Mouse (Mus musculus): ENCODE measurements at regions not wholly inside any gene's neighbourhood (a gene's known extent, or its start where the extent isn't known, plus 50 kb on each side); places are given as distances from the start of the nearest gene placed in this dataset.
"Not testable (repeated sequence)": the region's sequence is repeated elsewhere in the genome, so short reads cannot be mapped to it uniquely, and the experiment has no call there.

DNA sequence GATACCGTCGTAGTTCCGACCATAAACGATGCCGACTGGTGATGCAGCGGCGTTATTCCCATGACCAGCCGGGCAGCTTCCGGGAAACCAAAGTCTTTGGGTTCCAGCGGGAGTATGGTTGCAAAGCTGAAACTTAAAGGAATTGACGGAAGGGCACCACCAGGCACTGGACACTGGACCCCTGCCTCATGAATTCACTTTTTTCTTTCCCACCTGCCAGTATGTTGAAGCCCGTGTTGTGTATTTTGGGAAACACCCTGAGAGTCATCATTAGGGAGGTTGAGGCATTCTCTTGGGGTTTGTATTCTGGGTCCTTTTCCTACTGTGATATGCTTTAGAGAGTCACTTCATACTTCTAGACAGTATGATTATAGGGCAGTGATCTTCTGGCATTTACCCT is 197.9 kb downstream of the Samd9l start:
- DNase-seq (ENCODE audit: low spot score in 2 of 2), result not testable (repeated sequence)

DNA sequence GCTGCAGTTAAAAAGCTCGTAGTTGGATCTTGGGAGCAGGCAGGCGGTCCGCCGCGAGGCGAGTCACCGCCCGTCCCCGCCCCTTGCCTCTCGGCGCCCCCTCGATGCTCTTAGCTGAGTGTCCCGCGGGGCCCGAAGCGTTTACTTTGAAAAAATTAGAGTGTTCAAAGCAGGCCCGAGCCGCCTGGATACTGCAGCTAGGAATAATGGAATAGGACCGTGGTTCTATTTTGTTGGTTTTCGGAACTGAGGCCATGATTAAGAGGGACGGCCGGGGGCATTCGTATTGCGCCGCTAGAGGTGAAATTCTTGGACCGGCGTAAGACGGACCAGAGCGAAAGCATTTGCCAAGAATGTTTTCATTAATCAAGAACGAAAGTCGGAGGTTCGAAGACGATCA is 198.3 kb downstream of the Samd9l start:
- no peak for DNase-seq (ENCODE audit: low spot score in 2 of 2)

DNA sequence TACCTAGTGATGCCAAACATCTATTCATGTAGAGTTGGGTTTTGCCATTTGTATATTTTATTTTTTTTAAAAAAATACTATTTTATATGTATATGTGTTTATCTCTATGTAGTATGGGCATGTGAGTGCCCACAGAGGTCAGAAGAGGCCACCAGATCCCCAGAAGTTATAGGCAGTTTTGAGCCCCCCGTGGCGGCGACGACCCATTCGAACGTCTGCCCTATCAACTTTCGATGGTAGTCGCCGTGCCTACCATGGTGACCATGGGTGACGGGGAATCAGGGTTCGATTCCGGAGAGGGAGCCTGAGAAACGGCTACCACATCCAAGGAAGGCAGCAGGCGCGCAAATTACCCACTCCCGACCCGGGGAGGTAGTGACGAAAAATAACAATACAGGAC is 198.8 kb downstream of the Samd9l start:
- peak; percentile 80 to 89 for DNase-seq (ENCODE audit: low spot score in 2 of 2)

DNA sequence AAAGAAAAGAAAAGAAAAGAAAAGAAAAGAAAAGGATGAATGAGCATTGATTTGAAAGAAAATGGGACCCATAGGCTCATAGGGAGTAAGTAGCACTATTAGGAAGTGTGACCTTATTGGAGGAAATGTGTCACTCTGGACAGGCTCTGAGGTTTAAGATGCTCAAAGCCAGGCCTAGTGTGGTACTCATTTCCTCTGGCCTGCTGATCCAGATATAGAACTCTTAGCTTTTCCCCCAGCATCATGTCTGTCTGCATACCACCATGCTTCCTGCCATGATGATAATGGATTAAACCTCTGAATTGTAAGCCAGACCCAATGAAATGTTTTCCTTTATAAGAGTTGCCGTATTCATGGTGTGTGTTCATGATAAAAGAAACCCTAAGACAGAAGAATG is 206.9 kb downstream of the Samd9l start:
- DNase-seq (ENCODE audit: low spot score in 2 of 2), result not testable (repeated sequence)

DNA sequence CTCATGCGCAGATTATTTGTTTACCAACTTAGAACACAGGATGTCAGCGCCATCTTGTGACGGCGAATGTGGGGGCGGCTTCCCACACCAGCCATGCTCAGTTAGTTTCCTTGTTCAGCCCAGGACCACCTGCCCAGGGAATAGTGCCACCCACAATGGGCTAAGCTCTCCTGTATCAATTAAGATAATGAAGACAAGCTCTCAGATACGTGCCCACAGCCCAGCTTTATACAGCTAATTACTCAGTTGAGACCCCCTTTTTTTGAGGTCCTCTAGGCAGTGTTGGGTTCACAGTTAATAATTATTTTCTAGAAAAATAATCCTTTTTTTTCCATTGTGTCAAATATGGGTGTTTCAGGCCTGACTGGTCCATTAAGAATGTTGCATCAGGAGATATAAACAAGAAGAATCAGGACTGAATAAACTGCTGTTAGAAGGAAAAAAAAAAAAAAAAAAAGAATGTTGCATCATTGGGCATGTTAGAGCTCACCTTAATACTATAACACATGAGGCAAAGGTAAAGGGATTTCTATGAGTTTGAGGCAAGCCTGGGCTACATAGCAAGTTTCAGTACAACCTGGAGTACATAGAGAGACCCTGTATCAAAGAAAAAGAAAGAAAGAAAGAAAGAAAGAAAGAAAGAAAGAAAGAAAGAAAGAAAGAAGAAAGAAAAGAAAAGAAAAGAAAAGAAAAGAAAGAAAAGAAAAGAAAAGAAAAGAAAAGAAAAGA is 207.5 kb downstream of the Samd9l start:
- not testable (repeated sequence) for DNase-seq (ENCODE audit: low spot score in 2 of 2)

DNA sequence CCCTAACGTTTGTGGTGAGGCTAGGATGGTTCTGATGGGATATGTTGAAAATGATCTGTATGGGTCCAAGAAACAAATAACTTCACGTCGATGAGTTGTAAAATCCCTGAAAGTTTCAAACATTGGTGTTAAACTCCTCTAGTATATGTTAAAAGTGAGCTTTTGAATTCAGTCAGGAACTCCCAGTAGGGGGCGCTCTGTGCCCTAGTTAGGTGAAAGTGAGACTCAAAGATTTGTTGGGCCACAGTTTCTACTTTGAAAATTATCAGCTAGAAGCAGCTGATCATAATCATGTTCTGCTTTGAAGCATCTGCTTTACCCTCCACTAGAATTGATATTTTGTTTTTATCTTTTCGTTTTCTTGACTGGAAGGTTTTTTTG is 215.6 kb downstream of the Samd9l start:
- DNase-seq (ENCODE audit: low spot score in 2 of 2), result peak; percentile 55 to 63

DNA sequence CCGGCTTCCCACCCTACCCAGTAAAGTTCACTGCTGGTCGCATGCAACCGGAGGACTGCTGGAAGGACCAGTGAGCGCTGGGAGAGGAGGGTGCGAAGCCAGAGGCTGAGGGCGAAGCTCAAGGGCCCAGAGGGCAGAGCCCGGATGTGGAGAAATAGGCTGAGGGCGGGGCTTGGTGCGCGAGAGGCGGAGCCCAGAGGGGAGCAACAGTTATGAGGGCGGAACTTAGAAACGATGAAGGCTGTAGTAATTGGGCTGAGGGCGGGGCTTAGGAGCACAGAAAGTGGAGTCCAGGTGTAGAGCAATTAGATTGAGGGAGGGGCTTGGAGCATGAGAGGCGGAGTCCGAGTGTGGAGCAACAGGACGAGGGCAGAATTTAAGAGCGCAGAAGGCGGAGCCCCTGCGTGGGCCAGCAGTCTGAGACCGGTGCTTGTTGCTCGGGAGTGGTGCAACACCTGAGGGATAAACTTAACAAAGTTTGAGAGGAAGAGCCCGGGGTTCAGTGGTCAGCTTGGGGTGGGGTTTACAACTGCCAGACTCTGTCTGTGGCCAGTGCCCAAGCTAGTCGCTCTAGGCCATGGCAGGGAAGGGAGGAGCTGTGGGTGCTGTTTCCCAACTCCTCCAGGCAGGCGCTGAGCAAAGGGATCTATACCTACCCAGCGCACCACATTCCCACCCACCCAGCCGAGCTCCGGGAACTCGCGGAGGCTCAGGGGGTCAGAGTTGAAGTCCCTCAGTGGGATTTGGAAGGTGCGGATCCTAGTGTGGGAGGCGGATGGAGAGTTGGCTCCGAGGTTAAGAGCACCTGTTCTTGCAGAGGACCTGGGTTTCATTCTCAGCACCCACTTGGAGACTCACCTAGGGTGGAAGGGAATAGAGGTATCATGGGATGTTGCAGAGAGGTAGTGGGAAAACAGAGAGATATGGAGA is 216.2 kb downstream of the Samd9l start:
- DNase-seq (ENCODE audit: low spot score in 2 of 2), result peak; percentile 37 to 52

DNA sequence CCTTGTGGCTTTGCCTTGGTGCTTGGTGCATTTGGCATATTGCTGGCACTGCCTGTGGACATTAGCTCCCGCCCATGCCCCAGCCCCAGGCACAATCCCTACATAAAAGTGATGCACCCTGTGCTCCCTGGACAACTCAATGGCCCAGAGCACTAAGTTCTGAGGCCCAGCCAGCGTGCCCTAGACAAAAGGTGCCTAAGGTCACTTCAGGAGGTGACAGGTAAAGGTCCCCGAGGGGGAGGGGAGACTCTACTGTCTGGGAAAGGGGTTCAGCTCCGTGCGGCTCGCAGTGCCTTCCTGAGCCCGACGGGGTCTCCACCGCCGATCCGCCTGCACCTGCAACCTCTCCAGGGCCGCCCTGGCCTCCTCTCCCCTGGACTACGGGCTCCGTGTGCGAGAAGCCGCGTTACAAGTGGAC is 216.9 kb downstream of the Samd9l start:
- not testable (repeated sequence) for DNase-seq (ENCODE audit: low spot score in 2 of 2)

DNA sequence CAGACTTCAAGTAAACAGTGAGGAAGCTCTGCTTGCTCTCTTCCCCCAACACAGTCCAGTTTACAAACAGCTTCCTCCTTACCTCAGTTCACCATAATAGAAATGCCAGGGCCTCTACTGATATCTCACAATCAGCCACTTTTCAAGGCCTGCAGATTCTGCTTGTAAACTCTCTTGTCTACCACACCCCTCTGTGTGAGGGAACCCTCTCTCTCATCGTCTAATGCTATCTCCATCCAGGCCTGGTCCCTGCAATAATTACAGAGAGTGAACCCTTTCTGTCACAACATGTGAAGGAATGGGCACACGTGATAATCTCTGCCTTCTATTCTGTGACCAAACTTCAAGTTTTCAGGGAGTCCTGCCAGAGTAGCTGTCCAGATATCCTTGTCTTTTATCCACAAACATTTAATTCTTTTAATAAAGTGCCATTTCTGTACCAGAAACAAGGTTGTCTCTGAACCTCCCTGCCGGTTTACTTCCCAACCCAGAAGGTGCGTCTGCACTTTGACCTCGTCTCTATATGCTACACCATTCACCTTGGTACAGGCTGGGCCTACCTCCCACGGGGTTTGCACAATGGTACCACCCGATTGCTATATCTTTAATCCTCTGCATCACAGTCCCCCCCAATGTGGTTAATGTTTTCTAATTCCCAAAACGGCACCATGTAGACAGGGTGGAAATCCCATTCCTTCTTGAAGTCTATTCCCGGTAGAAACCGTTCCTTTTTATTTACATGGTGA is 219.6 kb downstream of the Samd9l start:
- not testable (repeated sequence) for DNase-seq (ENCODE audit: low spot score in 2 of 2)

DNA sequence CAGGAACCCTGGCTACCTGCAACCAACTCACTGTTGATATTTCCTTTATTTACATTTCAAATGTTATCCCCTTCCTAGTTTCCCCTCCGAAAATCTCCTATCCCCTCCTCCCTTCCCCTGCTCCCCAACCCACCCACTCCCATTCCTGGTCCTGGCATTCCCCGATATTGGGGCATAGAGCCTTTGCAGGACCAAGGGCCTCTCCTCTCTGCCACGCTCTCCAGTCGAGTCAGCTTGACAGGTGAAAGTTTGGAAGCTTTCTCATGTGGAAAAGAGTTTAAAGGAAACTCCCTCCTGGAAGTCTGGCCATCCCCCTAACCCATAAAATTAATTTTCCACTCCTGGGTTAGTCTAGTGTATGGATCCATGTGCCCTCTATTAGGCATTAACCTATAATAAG is 229.9 kb downstream of the Samd9l start:
- DNase-seq (ENCODE audit: low spot score in 2 of 2), result not testable (repeated sequence)

DNA sequence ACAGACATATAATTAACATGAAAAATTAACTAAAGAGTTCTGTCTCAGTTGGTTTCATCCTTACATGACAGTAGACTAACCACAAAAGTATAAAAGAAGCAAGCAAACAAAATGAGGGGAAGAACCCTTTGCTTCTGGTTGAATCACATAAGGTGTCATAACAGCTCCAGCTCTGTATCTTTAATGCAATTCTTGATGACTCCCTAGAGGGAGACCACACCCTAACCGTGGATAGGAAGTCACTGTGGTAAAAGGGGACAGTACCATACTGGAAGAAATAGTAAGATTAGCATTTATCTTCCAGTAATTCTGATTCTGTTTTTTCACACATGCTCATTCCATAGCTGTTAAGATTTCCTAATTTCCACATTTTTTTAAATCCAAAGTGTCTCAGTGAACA is 233.2 kb downstream of the Samd9l start:
- DNase-seq (ENCODE audit: low spot score in 2 of 2), result not testable (repeated sequence)

DNA sequence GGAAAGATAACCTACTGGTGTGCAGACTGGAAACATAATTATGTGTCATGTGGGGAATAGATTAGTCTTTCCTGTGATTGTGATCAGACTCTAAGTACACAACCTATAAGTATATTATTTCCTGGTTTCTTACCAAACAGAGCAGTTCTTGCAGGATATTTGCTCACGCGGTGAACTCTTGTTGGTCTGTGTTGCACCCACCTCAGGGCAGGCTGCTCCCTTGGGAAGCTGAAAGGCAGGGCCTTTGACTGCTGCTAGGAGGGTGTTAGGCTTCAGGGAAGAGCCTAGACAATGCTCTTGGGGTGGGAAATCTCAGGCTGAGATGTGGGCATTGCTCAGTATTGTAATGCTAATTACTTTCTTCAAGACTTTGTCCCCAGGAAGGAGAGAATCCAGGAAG is 247.5 kb downstream of the Samd9l start:
- not testable (repeated sequence) for DNase-seq (ENCODE audit: low spot score in 2 of 2)

DNA sequence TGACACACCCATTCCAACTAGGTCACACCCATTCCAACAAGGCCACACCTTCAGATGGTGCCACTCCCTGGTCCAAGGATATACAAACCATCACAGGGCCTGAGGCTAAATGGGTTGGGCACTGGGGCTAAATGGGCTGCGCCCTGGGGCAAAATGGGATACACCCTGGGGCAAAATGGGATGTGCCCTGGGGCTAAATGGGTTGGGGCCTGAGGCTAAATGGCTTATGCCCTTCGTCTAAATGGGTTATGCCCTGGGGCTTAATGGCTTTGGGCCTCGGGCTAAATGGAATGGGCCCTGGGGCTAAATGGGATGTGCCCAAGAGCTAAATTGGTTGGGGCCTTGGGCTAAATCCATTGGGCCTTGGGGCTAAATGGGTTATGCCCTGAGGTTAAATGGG is 261.5 kb downstream of the Samd9l start:
- DNase-seq (ENCODE audit: low spot score in 2 of 2), result not testable (repeated sequence)

DNA sequence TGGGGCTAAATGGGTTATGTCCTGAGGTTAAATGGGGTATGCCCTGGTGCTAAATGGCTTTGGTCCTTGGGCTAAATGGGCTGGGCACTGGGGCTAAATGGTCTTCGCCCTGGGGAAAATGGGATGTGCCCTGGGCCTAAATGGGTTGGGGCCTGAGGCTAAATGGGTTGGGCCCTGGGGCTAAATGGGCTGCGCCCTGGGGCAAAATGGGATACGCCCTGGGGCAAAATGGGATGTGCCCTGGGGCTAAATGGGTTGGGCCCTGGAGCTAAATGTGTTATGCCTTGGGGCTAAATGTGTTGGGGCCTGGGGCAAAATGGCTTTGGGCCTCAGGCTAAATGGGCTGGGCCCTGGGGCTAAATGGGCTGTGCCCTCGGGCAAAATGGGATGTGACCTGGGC is 265.6 kb downstream of the Samd9l start:
- DNase-seq (ENCODE audit: low spot score in 2 of 2), result not testable (repeated sequence)

DNA sequence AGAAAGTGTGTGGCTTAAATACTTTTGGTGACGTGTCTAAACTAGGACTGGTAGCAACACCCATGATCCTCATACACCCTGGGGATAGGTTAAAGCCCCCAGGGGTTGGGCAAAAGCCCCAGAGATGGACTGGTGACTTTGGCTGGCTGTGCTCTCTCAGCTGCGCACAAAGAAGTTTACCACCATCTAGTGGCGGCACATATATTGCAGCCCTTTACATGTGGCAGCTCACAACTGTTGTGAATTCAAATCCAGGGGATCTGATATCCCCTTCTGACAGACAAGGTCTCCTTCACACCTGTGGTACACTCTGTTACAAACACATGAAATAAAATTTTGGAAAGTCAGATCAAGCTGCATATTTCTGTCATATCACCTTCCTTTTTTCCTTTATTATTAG is 283.1 kb downstream of the Samd9l start:
- DNase-seq (ENCODE audit: low spot score in 2 of 2), result not testable (repeated sequence)

Measured in adrenal gland, postnatal 4 days (tissue).